Mouse (Mus musculus): ENCODE measurements at regions not wholly inside any gene's neighbourhood (a gene's known extent, or its start where the extent isn't known, plus 50 kb on each side); places are given as distances from the start of the nearest gene placed in this dataset.
A peak's percentile ranks its signal among the peaks of the same experiment; 100 is the strongest.

DNA sequence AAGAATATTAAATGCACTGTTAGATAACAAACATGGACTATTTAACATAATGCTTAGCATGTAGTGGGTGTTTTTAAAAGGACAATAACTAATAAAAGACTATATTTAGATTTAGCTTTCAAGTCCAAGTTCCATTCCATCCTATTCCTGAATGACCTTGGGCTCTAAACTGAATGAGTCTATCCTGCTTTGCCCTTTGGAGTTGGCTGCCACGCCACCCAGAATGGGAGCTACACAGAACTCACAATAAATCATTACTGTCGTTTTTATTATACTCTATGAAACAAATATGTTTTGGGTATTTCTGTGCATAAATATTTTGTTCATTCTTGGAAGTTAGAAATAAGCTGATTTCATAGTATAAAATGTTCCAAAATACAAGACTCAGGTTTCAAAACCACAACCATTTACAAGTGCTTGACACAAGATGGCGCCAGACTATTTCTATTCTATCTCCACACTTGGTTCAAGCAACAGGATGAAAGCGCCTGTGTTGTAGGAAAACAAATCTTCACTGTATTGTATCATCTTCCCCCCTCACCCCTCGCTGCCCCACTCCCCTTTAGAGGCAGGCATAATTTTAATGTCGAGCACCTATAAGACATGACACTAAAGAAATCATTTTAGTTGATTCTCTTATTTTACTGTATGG is 117.4 kb upstream of the Rap2b start:
- no peak for TF ChIP-seq FOSL1 (IDR thresholded peaks at IDR 0.05; ENCODE audit: insufficient read depth, low read length, poor library complexity, severe bottlenecking)
- peak; percentile 0 for TF ChIP-seq CTCF (IDR thresholded peaks at IDR 0.05; ENCODE audit: control insufficient read depth, insufficient read depth, insufficient read length)
